Mouse (Mus musculus) C2C12 (cell line): ENCODE results near the gene Rassf4.

Experiments used
- CEBPB ChIP-seq: IDR thresholded peaks from one replicate; pipeline ENCODE4 v1.6.1; 2011; ENCODE audit warnings: low read depth, mild to moderate bottlenecking, control low read depth, moderate library complexity
- CTCF ChIP-seq: IDR thresholded peaks from one replicate; pipeline ENCODE4 v1.5.1; 2011; ENCODE audit not compliant: control insufficient read depth, insufficient read depth, insufficient read length
- FOSL1 ChIP-seq: IDR thresholded peaks from one replicate; pipeline ENCODE4 v1.8.0; 2011; ENCODE audit warnings: mild to moderate bottlenecking, low read length; ENCODE audit not compliant: poor library complexity, insufficient read depth, severe bottlenecking
- MAX ChIP-seq: IDR thresholded peaks from one replicate; pipeline ENCODE4 v1.6.1; 2011; ENCODE audit warnings: mild to moderate bottlenecking, control low read depth
- MYOD1 ChIP-seq: IDR thresholded peaks from one replicate; pipeline ENCODE4 v1.6.1; 2011; ENCODE audit warnings: low read depth; ENCODE audit not compliant: control insufficient read depth, insufficient read length
- MYOG ChIP-seq: IDR thresholded peaks from one replicate; pipeline ENCODE4 v1.6.1; 2011; ENCODE audit not compliant: control insufficient read depth, insufficient read length; ENCODE audit errors: extremely low read depth

GRCm38 (mm10) chr6:116715166-116715565, 41.4 kb upstream of the Rassf4 start:
- no peak for TF ChIP-seq MAX
- no peak for TF ChIP-seq CEBPB
- no peak for TF ChIP-seq CTCF
- no peak for TF ChIP-seq FOSL1
- TF ChIP-seq MYOD1 = no peak
- no peak for TF ChIP-seq MYOG
